Mouse (Mus musculus): ENCODE results near the gene Syde1. TPM values are rescaled to one million over a fixed set of nuclear protein-coding genes. Genes with fewer than 3 reads are reported as not detected.

The Syde1 gene
- polyA plus RNA-seq, 1 experiment: 19.8 TPM

- 55% methylated on average over 2 of the region's 2 CpGs for WGBS
- Histone ChIP-seq H3K4me1 (ENCODE audit: control insufficient read depth, insufficient read depth, low read length) (no peaks in the 10 kb centered on the region), H3K4me3 (replicated peaks; ENCODE audit: insufficient read depth, low read depth, low read length) (no peak overlapping the region), H3K27me3 (ENCODE audit: control insufficient read depth, insufficient read depth, low read length) (no peaks in the 10 kb centered on the region), H3K27ac (ENCODE audit: insufficient read depth, low read length) (no peak overlapping the region)
- TF ChIP-seq CTCF (IDR thresholded peaks at IDR 0.05; ENCODE audit: borderline replicate concordance, insufficient read depth, low read depth, low read length) (peak; percentile 52), POLR2A (IDR thresholded peaks at IDR 0.05; ENCODE audit: borderline replicate concordance, insufficient read depth, low read length) (no peak)
- peak; percentile 20 to 26 for DNase-seq
Observed at GRCm38 (mm10) chr10:78540943-78541342, 50.8 kb downstream of the Syde1 start.

Other genes with a start within 250 kb of the Syde1 start
- gene Agpat3, start 239.5 kb downstream of the Syde1 start, polyA plus RNA-seq (2012; rRNA removed): 246 and 256 TPM in 2 replicates
- 596 and 620 TPM in 2 replicates for gene Rrp1, start 178.9 kb downstream of the Syde1 start, polyA plus RNA-seq (2012; rRNA removed)
- gene Cstb, start 166.3 kb downstream of the Syde1 start, polyA plus RNA-seq (2012; rRNA removed): 112 and 120 TPM in 2 replicates
- 82.0 and 83.5 TPM in 2 replicates for gene Pdxk, start 127.0 kb downstream of the Syde1 start, polyA plus RNA-seq (2012; rRNA removed)
- gene Olfr1358, start 74.5 kb downstream of the Syde1 start, polyA plus RNA-seq (2012; rRNA removed): not detected in 2 replicates
- gene Ilvbl, start 17.6 kb downstream of the Syde1 start, polyA plus RNA-seq (2012; rRNA removed): 86.6 and 95.0 TPM in 2 replicates
- not detected in 2 replicates for gene Olfr1357, start 26.1 kb upstream of the Syde1 start, polyA plus RNA-seq (2012; rRNA removed)
- gene Casp14, start 126.3 kb upstream of the Syde1 start, polyA plus RNA-seq (2012; rRNA removed): not detected in 2 replicates
- gene Ccdc105, start 161.1 kb upstream of the Syde1 start, polyA plus RNA-seq (2012; rRNA removed): 0.27 and 0.33 TPM in 2 replicates
- 154 and 167 TPM in 2 replicates for gene Slc1a6, start 188.5 kb upstream of the Syde1 start, polyA plus RNA-seq (2012; rRNA removed)